Mouse (Mus musculus): ENCODE measurements around the gene Trappc6a.

Gene Trappc6a

DNA sequence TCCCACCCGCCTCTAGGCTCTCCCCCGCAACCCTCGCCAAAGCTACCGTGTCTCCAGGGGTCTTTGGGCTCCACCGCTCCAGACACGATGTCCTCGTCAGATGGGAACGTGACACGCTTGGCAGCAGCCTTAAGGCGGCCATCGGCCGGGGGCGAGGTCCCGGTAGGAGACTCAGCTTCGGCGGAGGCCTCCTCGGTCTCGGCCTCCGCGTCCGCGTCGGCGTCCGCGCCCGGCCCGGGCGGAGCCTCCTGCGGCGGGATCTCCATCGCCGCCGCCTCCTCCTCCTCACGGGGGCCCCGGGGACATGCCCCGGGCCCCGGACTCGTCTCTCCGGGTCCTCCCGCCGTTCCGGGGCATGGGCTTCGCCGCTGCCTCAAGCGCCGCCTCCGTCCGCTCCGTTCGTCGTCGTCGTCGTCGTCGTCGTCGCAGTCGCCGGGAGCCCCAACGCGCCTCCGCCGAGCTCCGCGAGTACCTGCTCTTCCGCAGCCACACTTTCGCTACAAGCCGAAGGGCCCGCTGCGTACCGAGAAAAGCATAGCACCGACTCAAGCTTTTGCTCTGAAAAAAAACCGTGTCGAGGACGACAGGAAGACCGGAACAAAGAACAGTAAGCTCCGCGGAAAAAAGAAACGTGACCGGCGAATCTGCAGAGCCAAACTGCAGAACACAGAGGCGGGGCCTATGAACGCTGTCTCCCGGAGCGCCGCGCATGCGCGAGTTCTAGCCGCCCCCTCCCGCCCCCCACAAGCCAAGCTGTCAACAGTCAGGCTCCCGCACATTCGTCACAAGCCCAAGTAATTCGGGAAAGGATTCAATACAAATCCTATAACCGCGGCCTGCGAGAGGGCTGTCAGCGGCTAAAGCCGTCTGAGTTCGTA is 53.8 kb downstream of the Trappc6a start:
- peak; percentile 87 for DNase-seq (ENCODE audit: low spot score)

DNA sequence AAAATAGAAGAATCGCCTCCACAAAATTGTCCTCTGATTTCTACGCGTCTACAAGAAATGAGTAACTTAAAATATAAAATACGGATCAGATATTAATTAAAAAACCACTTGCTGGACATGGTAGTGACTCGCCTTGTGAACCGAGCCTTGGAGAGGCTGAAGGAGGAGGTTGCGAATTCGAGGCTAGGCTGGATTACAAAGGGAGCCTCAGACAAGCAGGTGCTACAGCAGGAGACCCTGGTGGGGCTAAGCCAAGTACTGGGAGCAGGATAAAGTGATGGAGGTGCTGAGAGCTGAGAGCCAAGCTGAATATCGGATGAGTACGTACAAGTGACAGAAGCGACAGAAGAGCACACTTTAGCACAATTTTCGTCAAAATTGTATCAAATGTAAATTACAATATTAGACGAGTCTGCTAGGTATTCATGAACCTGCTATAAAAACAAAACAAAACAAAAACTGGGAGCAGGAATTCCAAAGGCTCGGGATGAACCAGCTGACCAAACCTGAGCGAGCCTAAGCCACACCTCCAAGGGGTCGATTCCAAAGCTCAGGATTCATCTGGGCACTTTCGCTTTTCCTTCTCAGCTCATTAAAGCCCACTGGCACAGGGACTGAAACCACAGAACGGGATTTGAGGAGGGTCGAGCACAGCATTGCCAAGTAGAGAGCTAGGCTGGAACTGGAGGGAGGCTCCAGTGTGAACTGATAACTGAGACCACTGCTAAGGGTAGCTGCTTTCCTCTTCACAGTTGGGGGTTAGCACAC is 54.6 kb downstream of the Trappc6a start, which contains the start of gene Ppp1r37:
TSS of gene Ppp1r37 (minus strand) at position 434 of the 768 bp plus-strand sequence.
- DNase-seq (ENCODE audit: low spot score), result no peak

DNA sequence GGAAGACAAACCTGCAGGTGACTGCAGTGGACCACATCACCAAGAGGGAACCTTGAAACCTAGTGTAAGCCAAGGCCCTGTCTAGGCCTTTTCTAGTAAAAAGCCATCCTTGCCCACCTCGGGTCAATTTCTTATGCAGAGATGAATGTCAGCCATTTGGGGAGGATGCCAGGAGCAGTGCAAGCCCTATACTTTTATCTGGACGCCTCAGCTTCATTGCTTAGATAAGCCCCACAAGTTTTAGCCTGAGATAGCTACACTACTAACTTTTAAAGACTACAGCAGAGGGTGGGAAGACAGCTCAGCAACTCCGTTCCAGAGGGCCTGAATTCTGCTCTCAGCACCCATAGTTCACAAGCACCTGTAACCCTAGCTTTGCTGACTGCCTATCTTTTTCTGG is 55.7 kb downstream of the Trappc6a start:
- DNase-seq (ENCODE audit: low spot score), result no peak

DNA sequence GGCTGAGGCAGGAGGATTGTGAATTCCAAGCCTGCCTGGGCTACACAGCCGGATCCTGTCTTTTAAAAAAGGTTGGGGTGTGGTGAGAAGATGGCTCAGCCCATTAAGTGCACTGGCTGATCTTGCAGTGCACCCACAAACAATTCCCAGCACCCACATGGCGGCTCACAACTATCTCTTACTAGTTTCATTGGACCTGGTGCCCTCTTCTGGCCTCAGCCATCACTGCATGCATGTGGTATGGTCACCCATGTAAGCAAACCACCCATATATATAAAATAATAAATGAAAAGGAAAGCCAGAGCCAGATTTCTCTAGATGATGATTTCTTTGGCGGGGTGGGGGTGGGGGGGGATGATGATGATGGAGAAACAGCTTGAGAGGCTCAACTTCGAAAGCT is 56.3 kb downstream of the Trappc6a start:
- no peak for DNase-seq (ENCODE audit: low spot score)
